Mouse (Mus musculus) ovary, postnatal 10 days (tissue): ENCODE data around the gene Gata1.
"Not testable (repeated sequence)": the region's sequence is repeated elsewhere in the genome, so short reads cannot be mapped to it uniquely, and the experiment has no call there.

Experiments used
- DNase-seq: peaks from one replicate; pipeline ENCODE4 v3.0.0; 2022; ENCODE audit warnings: low spot score

Gene Gata1

GRCm38 (mm10) chrX:7977892-7978291, at the start of gene Gata1:
TSS of gene Gata1 (minus strand) at chrX:7978071.
- DNase-seq: no peak

- no peak for DNase-seq
Measured at GRCm38 (mm10) chrX:8026811-8027210, 48.9 kb upstream of the Gata1 start.

- DNase-seq: no peak
Measured at GRCm38 (mm10) chrX:8024795-8025194, 46.9 kb upstream of the Gata1 start.

- DNase-seq: no peak
Measured at GRCm38 (mm10) chrX:8020111-8020778, 42.4 kb upstream of the Gata1 start.

GRCm38 (mm10) chrX:8018286-8018685, 40.4 kb upstream of the Gata1 start, which contains the start of gene Glod5:
TSS of gene Glod5 (minus strand) at chrX:8018492.
- DNase-seq: no peak

- no peak for DNase-seq
Measured at GRCm38 (mm10) chrX:8017142-8017541, 39.3 kb upstream of the Gata1 start.

- DNase-seq: not testable (repeated sequence)
Measured at GRCm38 (mm10) chrX:8015675-8016074, 37.8 kb upstream of the Gata1 start.

- DNase-seq: no peak
Measured at GRCm38 (mm10) chrX:8013569-8014314, 35.9 kb upstream of the Gata1 start.

GRCm38 (mm10) chrX:8013157-8013556, 35.3 kb upstream of the Gata1 start:
- DNase-seq: no peak

GRCm38 (mm10) chrX:8009356-8009755, 31.5 kb upstream of the Gata1 start:
- not testable (repeated sequence) for DNase-seq

GRCm38 (mm10) chrX:8008543-8008942, 30.7 kb upstream of the Gata1 start:
- DNase-seq: no peak

- no peak for DNase-seq
Measured at GRCm38 (mm10) chrX:8002971-8003370, 25.1 kb upstream of the Gata1 start.

- DNase-seq: no peak
Measured at GRCm38 (mm10) chrX:8002001-8002400, 24.1 kb upstream of the Gata1 start.

GRCm38 (mm10) chrX:8000546-8001192, 22.8 kb upstream of the Gata1 start:
- DNase-seq: no peak

GRCm38 (mm10) chrX:7993068-7993735, 15.3 kb upstream of the Gata1 start:
- no peak for DNase-seq

GRCm38 (mm10) chrX:7992379-7993067, 14.7 kb upstream of the Gata1 start:
- no peak for DNase-seq

GRCm38 (mm10) chrX:7981368-7981767, 3.5 kb upstream of the Gata1 start:
- no peak for DNase-seq

- DNase-seq: no peak
Measured at GRCm38 (mm10) chrX:7971292-7971691, 6.6 kb downstream of the Gata1 start.

- no peak for DNase-seq
Measured at GRCm38 (mm10) chrX:7968899-7969298, 9.0 kb downstream of the Gata1 start.

GRCm38 (mm10) chrX:7968226-7968625, 9.6 kb downstream of the Gata1 start:
- DNase-seq: no peak

GRCm38 (mm10) chrX:7967596-7968201, 10.2 kb downstream of the Gata1 start:
- no peak for DNase-seq
